Mouse (Mus musculus) liver, postnatal 0 days (tissue): ENCODE data around the gene Cacnb3. TPM values are rescaled to one million over a fixed set of nuclear protein-coding genes. Genes with fewer than 3 reads are reported as not detected.
A peak's percentile ranks its signal among the peaks of the same experiment; 100 is the strongest.

Source experiments
- ATAC-seq: fragments of 200-750 bp; cut with Nextera tagmentation; 2 replicates; pipeline ENCODE4 v1.8.0; 2017; ENCODE audit warnings: mild to moderate bottlenecking, moderate library complexity
- DNase-seq: peaks from one replicate; pipeline ENCODE4 v3.0.0-alpha.2; 2016
- H3K27ac ChIP-seq: fragments of 300-500 bp; sonication (generic); 2 replicates; pipeline ENCODE4 v1.5.1; 2014; ENCODE audit warnings: antibody characterized with exemption, moderate library complexity, mild to moderate bottlenecking, low read depth
- H3K27me3 ChIP-seq: fragments of 300-500 bp; sonication (generic); 2 replicates; pipeline ENCODE4 v1.6.1; 2014; ENCODE audit warnings: low read length, control low read depth, mixed read lengths; ENCODE audit not compliant: insufficient read depth
- H3K36me3 ChIP-seq: fragments of 300-500 bp; sonication (generic); replicated peaks from 2 replicates; pipeline ENCODE4 v1.6.1; 2014; ENCODE audit warnings: mild to moderate bottlenecking, control low read depth, low read length, moderate library complexity, mixed read lengths; ENCODE audit not compliant: insufficient read depth
- H3K4me1 ChIP-seq: fragments of 300-500 bp; sonication (generic); 2 replicates; pipeline ENCODE4 v1.6.1; 2014; ENCODE audit warnings: antibody characterized with exemption, mild to moderate bottlenecking, control low read depth; ENCODE audit not compliant: insufficient read depth
- H3K4me2 ChIP-seq: fragments of 300-500 bp; sonication (generic); 2 replicates; pipeline ENCODE4 v1.6.1; 2014; ENCODE audit warnings: low read depth, mild to moderate bottlenecking, low read length, moderate library complexity, mixed read lengths
- H3K4me3 ChIP-seq: fragments of 300-500 bp; sonication (generic); 2 replicates; pipeline ENCODE4 v1.5.1; 2014; ENCODE audit warnings: low read depth, low read length
- H3K9ac ChIP-seq: fragments of 300-500 bp; sonication (generic); replicated peaks from 2 replicates; pipeline ENCODE4 v1.6.1; 2014; ENCODE audit warnings: mild to moderate bottlenecking, moderate library complexity
- H3K9me3 ChIP-seq: fragments of 300-500 bp; sonication (generic); 2 replicates; pipeline ENCODE4 v1.6.1; 2016; ENCODE audit warnings: mild to moderate bottlenecking, control low read depth, low read length, mixed read lengths
- CTCF ChIP-seq: sonication (generic); IDR thresholded peaks from 2 replicates; pipeline ENCODE4 v1.5.1; 2016; ENCODE audit warnings: antibody characterized with exemption, low read depth
- EP300 ChIP-seq: IDR thresholded peaks from 2 replicates; pipeline ENCODE4 v1.6.1; 2016; ENCODE audit warnings: antibody characterized with exemption, low read depth, mild to moderate bottlenecking
- WGBS: fragments of 180-500 bp; shearing (Covaris S2); extraction: QIAGEN DNeasy Blood & Tissue Kit; methylation state at CpG from one replicate; pipeline ENCODE4 v1.1.7; 2014; ENCODE audit not compliant: insufficient replicate concordance; 5-methylcytosine and 5-hydroxymethylcytosine counted together
- polyA plus RNA-seq: library from polyadenylated mRNA; unstranded; fragments of >200 nt; fragmentation: Nextera tagmentation; extraction: Ambion mirVana; gene quantifications from 2 replicates; pipeline ENCODE4 v1.2.1, GENCODE M21; 2015

Gene Cacnb3
- polyA plus RNA-seq, 1 experiment from 2014 or later: 0.58 TPM

DNA sequence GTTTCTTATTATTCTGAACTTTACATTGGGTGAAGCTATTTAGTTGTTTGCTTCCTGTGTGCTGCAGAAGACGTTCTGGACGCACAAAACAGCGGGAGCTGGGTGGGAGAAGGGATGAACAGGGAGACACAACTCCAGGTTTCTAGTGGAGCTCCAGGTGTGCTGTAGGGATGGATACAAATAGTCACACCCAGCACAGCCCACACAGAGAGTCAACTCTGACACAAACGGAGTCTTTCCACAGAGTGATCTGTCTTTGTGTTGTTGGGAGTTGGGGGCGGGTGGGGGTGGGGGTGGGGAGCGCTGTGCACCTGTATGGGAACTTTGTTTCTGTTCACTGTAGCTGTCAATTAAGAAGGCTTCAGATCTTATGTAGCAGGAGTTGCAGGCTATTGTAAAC lies 7.9 kb upstream of the Cacnb3 start:
- Histone ChIP-seq H3K4me3 (no peak overlapping the region), H3K27me3 (peaks cover 41% of the 10 kb centered on the region), H3K27ac (no peak overlapping the region), H3K9me3 (no peaks in the 10 kb centered on the region), H3K4me2 (no peak overlapping the region), H3K9ac (no peak overlapping the region), H3K36me3 (no peaks in the 10 kb centered on the region), H3K4me1 (no peaks in the 10 kb centered on the region)
- DNase-seq: no peak
- TF ChIP-seq CTCF: no peak
- TF ChIP-seq EP300: no peak
- ATAC-seq: no peak
- 32% methylated on average over 6 of the region's 6 CpGs for WGBS

DNA sequence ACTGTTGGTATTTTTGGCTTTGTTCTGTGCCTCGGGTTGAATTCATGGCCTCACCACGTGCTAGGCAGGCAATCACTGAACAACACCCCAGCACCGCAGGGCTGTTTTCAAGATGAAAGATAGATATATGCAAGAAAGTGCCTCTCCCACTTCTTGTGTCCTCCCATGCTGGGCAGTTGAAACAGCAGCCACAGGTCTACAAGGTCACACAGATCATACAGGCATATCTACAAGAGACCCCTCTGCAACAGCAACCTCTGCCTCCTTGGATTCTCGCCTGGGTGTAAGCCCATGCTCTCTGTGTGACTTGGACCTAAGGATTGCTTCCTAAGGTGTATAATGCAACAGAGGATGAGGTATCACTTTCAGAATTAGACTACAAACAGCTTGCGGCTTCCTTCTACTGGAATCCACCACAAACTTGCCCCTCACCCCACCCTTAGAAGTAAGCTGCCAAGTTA lies 7.2 kb upstream of the Cacnb3 start:
- Histone ChIP-seq H3K27ac (no peak overlapping the region), H3K9ac (no peak overlapping the region), H3K27me3 (peaks cover 44% of the 10 kb centered on the region), H3K4me2 (no peak overlapping the region), H3K4me3 (no peak overlapping the region), H3K9me3 (no peaks in the 10 kb centered on the region), H3K4me1 (no peaks in the 10 kb centered on the region; the same call in 1 of the 2 replicates), H3K36me3 (no peaks in the 10 kb centered on the region)
- TF ChIP-seq EP300 (no peak), CTCF (no peak)
- DNase-seq (no peak), ATAC-seq (no peak)
- 60% methylated on average over 5 of the region's 5 CpGs for WGBS

DNA sequence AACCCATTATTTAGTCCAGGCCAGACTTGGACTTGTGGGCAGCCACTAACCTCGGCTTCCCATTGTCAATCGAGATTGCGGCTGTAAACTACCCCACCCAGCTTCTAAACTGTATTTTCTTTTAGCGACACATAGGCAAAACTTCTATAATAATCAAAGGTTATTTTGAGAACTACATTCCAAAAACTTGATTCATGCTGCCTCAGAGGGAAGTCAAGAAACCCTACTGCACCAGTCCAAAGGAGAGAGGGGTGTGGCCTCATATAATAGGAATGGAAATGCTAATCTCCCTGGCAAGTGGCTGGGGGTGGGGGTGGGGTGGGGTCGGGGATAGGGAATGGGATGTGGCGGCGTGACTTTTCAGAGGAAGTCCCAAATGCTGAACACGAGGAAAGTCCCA lies 4.6 kb upstream of the Cacnb3 start:
- WGBS: 32% methylated on average over 8 of the region's 8 CpGs
- peaks cover 68% of the 10 kb centered on the region for H3K27me3 ChIP-seq
- no peak overlapping the region for H3K4me3 ChIP-seq
- DNase-seq (no peak), ATAC-seq (no peak)
- no peaks in the 10 kb centered on the region for H3K9me3 ChIP-seq
- TF ChIP-seq CTCF (no peak), EP300 (no peak)
- H3K4me1 ChIP-seq: peaks cover 9% of the 10 kb centered on the region; the same call in 1 of the 2 replicates
- H3K27ac ChIP-seq: no peak overlapping the region
- no peak overlapping the region for H3K4me2 ChIP-seq
- no peak overlapping the region for H3K9ac ChIP-seq
- no peaks in the 10 kb centered on the region for H3K36me3 ChIP-seq

DNA sequence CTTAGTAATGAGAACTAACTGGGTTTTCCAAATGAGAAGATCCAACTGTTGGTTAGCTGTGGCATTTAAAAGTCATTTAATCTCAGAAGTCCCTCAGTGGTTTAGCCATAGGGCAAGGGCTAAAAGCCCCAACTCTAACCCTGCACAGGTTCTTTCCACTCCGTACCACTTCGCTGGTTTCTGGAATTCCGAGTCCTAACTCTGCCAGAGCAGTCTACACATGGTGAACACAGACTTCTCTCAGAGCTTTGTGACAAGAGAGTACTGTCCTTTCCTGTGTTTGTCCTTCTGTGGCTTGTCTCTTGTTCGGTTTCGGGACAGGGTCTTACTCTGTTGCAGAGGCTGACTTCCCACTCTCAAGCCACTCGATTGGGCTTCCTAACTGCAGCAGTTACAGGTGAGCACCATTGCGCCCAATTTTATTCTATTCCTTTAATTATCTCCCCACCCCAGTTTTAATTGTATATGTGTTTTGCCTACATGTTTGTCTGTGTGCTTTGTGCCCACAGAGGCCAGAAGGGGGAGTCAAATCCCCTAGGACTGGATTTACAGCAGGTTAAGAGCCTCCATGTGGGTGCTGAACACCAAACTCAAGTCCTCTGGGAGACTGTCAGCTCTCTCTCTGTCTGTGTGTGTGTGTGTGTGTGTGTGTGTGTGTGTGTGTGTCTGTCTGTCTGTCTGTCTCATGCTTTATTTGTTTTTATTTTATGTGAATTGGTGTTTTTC lies 4.0 kb upstream of the Cacnb3 start:
- H3K27ac ChIP-seq: no peak overlapping the region
- H3K4me1 ChIP-seq: peaks cover 9% of the 10 kb centered on the region
- 77% methylated on average over 7 of the region's 7 CpGs for WGBS
- peaks cover 73% of the 10 kb centered on the region for H3K27me3 ChIP-seq
- ATAC-seq (no peak), DNase-seq (no peak)
- H3K4me3 ChIP-seq: no peak overlapping the region
- no peak overlapping the region for H3K4me2 ChIP-seq
- H3K9me3 ChIP-seq: no peaks in the 10 kb centered on the region
- H3K9ac ChIP-seq: no peak overlapping the region
- TF ChIP-seq CTCF (no peak), EP300 (no peak)
- no peaks in the 10 kb centered on the region for H3K36me3 ChIP-seq

DNA sequence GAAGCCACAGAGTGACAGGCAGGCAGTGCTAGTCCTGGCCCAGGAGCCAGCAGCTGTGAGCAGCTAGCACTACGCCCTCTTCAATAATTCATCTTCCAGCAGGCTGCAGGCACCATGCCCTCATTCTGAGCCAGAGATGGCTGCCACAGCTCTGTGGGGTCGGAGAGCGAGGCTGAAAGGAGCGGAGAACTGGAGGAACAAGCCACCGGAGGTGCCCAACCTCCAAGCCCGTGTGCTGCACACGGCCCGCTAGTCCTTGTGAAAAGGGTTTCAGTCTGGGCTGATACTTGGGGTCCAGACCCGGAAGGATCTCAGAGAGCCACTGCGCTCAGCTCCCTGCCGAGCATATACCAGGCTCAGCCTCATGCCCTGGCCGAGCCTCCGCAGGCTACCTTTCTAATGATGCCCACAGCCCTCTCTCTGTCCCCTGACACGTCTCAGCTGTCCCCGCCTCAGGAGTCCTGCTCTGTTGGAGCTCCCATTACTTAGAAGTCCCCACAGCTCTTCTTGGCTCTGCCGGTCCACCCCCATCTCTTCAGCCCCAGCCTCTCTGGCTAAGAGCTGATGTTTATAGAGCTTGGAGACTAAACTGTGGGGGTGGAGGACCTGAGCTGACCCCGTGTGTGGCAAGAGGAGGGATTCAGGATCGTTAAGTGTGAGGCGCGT lies 1.9 kb upstream of the Cacnb3 start:
- H3K27me3 ChIP-seq: peaks cover 80% of the 10 kb centered on the region
- WGBS: 14% methylated on average over 20 of the region's 20 CpGs
- TF ChIP-seq CTCF (no peak), EP300 (no peak)
- H3K4me1 ChIP-seq: peaks cover 15% of the 10 kb centered on the region
- no peak overlapping the region for H3K4me3 ChIP-seq
- no peak overlapping the region; the same call in 1 of the 2 replicates for H3K4me2 ChIP-seq
- DNase-seq (no peak), ATAC-seq (peak; percentile 59)
- H3K9me3 ChIP-seq: no peaks in the 10 kb centered on the region
- H3K27ac ChIP-seq: no peak overlapping the region
- H3K36me3 ChIP-seq: no peaks in the 10 kb centered on the region
- H3K9ac ChIP-seq: no peak overlapping the region

DNA sequence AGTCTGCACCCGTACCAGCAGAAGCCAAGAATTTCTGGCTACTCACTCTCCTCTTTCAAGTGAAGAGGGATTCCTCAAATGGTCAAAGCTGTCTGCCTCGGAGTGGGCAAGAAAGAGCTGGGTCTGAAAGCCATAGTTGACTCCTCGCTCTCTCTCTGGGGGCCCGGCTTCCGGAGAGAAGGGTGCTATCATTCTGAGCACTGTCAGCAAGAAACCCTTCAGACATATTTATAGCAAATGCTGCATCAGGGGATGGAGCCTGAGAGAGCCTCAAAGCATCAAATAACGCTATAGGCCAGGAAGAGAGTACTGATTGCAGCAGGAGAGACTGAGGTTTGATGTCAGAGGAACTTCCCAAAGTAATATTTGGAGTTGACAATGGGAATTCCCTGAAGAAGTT lies 1.2 kb upstream of the Cacnb3 start:
- Histone ChIP-seq H3K27me3 (peaks cover 85% of the 10 kb centered on the region), H3K9ac (no peak overlapping the region), H3K9me3 (no peaks in the 10 kb centered on the region), H3K4me2 (no peak overlapping the region), H3K4me1 (peaks cover 20% of the 10 kb centered on the region), H3K36me3 (no peaks in the 10 kb centered on the region), H3K4me3 (no peak overlapping the region), H3K27ac (no peak overlapping the region)
- WGBS: 45% methylated on average over 6 of the region's 6 CpGs
- no peak for DNase-seq
- no peak for ATAC-seq
- TF ChIP-seq EP300 (no peak), CTCF (no peak)
